Mouse (Mus musculus) hindbrain, embryonic 15.5 days (tissue): ENCODE measurements around the gene Nrcam. TPM values are rescaled to one million over a fixed set of nuclear protein-coding genes. Genes with fewer than 3 reads are reported as not detected.

Experiments
- ATAC-seq: fragments of 200-750 bp; cut with Nextera tagmentation; 2 replicates; pipeline ENCODE4 v1.8.0; 2017; ENCODE audit warnings: low read depth, moderate number of reproducible peaks, moderate TSS enrichment; ENCODE audit not compliant: low FRiP score
- H3K27ac ChIP-seq: fragments of 300-500 bp; sonication (generic); replicated peaks from 2 replicates; pipeline ENCODE4 v1.5.1; 2015; ENCODE audit warnings: mild to moderate bottlenecking, inconsistent platforms
- H3K27me3 ChIP-seq: fragments of 300-500 bp; sonication (generic); 2 replicates; pipeline ENCODE4 v1.6.1; 2015; ENCODE audit warnings: control low read depth, inconsistent platforms
- H3K36me3 ChIP-seq: fragments of 300-500 bp; sonication (generic); 2 replicates; pipeline ENCODE4 v1.6.1; 2015; ENCODE audit warnings: control low read depth, inconsistent platforms
- H3K4me1 ChIP-seq: fragments of 300-500 bp; sonication (generic); replicated peaks from 2 replicates; pipeline ENCODE4 v1.6.1; 2015; ENCODE audit warnings: control low read depth, inconsistent platforms
- H3K4me2 ChIP-seq: fragments of 300-500 bp; sonication (generic); 2 replicates; pipeline ENCODE4 v1.6.1; 2015; ENCODE audit warnings: moderate library complexity, mild to moderate bottlenecking, inconsistent platforms
- H3K4me3 ChIP-seq: fragments of 300-500 bp; sonication (generic); 2 replicates; pipeline ENCODE4 v1.5.1; 2015; ENCODE audit warnings: mild to moderate bottlenecking, inconsistent platforms
- H3K9ac ChIP-seq: fragments of 300-500 bp; sonication (generic); 2 replicates; pipeline ENCODE4 v1.6.1; 2015; ENCODE audit warnings: inconsistent platforms
- H3K9me3 ChIP-seq: fragments of 300-500 bp; sonication (generic); 2 replicates; pipeline ENCODE4 v1.6.1; 2016; ENCODE audit warnings: control low read depth, inconsistent platforms
- WGBS: fragments of 180-500 bp; shearing (Covaris S2); methylation state at CpG from one replicate; pipeline ENCODE4 v1.1.7; 2015; 5-methylcytosine and 5-hydroxymethylcytosine counted together
- polyA plus RNA-seq: library from polyadenylated mRNA; unstranded; fragments of >200 nt; fragmentation: Nextera tagmentation; extraction: Ambion mirVana; gene quantifications from 2 replicates; pipeline ENCODE4 v1.2.1, GENCODE M21; 2015

Gene Nrcam
- polyA plus RNA-seq, 1 experiment from 2014 or later = 127 TPM

- H3K36me3 ChIP-seq = no peaks in the 10 kb centered on the region
- H3K9me3 ChIP-seq = no peaks in the 10 kb centered on the region
- H3K4me3 ChIP-seq = no peak overlapping the region
- no peak overlapping the region for H3K27ac ChIP-seq
- ATAC-seq = no peak
- H3K9ac ChIP-seq = no peak overlapping the region
- no peaks in the 10 kb centered on the region for H3K27me3 ChIP-seq
- WGBS = 75% methylated on average over 2 of the region's 2 CpGs
- no peak overlapping the region for H3K4me2 ChIP-seq
- peaks cover 30% of the 10 kb centered on the region for H3K4me1 ChIP-seq
These were observed 169.1 kb downstream of the Nrcam start for GRCm38 (mm10) chr12:44497762-44498161.

GRCm38 (mm10) chr12:44498872-44499271 is 170.2 kb downstream of the Nrcam start:
- Histone ChIP-seq H3K9ac (no peak overlapping the region), H3K4me2 (no peak overlapping the region), H3K9me3 (no peaks in the 10 kb centered on the region), H3K4me3 (no peak overlapping the region), H3K36me3 (no peaks in the 10 kb centered on the region), H3K27me3 (no peaks in the 10 kb centered on the region), H3K27ac (no peak overlapping the region), H3K4me1 (peaks cover 30% of the 10 kb centered on the region)
- ATAC-seq = no peak
- WGBS = 21% methylated on average over 5 of the region's 5 CpGs

GRCm38 (mm10) chr12:44501807-44502487 is 173.3 kb downstream of the Nrcam start:
- H3K4me1 ChIP-seq = peaks cover 30% of the 10 kb centered on the region
- no peak overlapping the region for H3K4me3 ChIP-seq
- 62% methylated on average over 5 of the region's 5 CpGs for WGBS
- no peaks in the 10 kb centered on the region for H3K27me3 ChIP-seq
- H3K36me3 ChIP-seq = no peaks in the 10 kb centered on the region
- peak; percentile 69; the same call in 1 of the 2 replicates for ATAC-seq
- no peak overlapping the region for H3K27ac ChIP-seq
- no peaks in the 10 kb centered on the region for H3K9me3 ChIP-seq
- no peak overlapping the region for H3K4me2 ChIP-seq
- no peak overlapping the region for H3K9ac ChIP-seq

- ATAC-seq = no peak
These were observed 175.1 kb downstream of the Nrcam start for GRCm38 (mm10) chr12:44503737-44504136.

GRCm38 (mm10) chr12:44508635-44509034 is 179.9 kb downstream of the Nrcam start:
- H3K27ac ChIP-seq = no peak overlapping the region
- H3K4me3 ChIP-seq = no peak overlapping the region
- no peak for ATAC-seq
- H3K36me3 ChIP-seq = no peaks in the 10 kb centered on the region
- H3K4me1 ChIP-seq = no peaks in the 10 kb centered on the region
- H3K27me3 ChIP-seq = no peaks in the 10 kb centered on the region
- H3K9me3 ChIP-seq = no peaks in the 10 kb centered on the region
- no peak overlapping the region for H3K4me2 ChIP-seq
- H3K9ac ChIP-seq = no peak overlapping the region
- 72% methylated on average over 3 of the region's 3 CpGs for WGBS

More at GRCm38 (mm10) chr12:44503737-44504136, 175.1 kb downstream of the Nrcam start:
- 90% methylated on average over 4 of the region's 4 CpGs for WGBS
- Histone ChIP-seq H3K9me3 (no peaks in the 10 kb centered on the region), H3K27ac (no peak overlapping the region), H3K36me3 (no peaks in the 10 kb centered on the region), H3K27me3 (no peaks in the 10 kb centered on the region), H3K4me2 (no peak overlapping the region), H3K4me3 (no peak overlapping the region), H3K9ac (no peak overlapping the region), H3K4me1 (peaks cover 22% of the 10 kb centered on the region)

- H3K9me3 ChIP-seq = no peaks in the 10 kb centered on the region
- no peak overlapping the region for H3K4me2 ChIP-seq
- no peak overlapping the region for H3K27ac ChIP-seq
- H3K36me3 ChIP-seq = no peaks in the 10 kb centered on the region
- no peak overlapping the region for H3K9ac ChIP-seq
- no peak overlapping the region for H3K4me3 ChIP-seq
- WGBS = 39% methylated on average over 4 of the region's 4 CpGs
- no peaks in the 10 kb centered on the region for H3K4me1 ChIP-seq
- H3K27me3 ChIP-seq = no peaks in the 10 kb centered on the region
- ATAC-seq = no peak
These were observed 180.9 kb downstream of the Nrcam start for GRCm38 (mm10) chr12:44509406-44510104.

- Histone ChIP-seq H3K4me2 (no peak overlapping the region), H3K27me3 (no peaks in the 10 kb centered on the region), H3K27ac (no peak overlapping the region), H3K9ac (no peak overlapping the region), H3K36me3 (no peaks in the 10 kb centered on the region), H3K4me1 (peaks cover 6% of the 10 kb centered on the region; the same call in 1 of the 2 replicates), H3K4me3 (no peak overlapping the region), H3K9me3 (no peaks in the 10 kb centered on the region)
- ATAC-seq = peak; percentile 77
- WGBS = 51% methylated on average over 4 of the region's 4 CpGs
These were observed 186.4 kb downstream of the Nrcam start for GRCm38 (mm10) chr12:44515066-44515465.

- peaks cover 6% of the 10 kb centered on the region; the same call in 1 of the 2 replicates for H3K4me1 ChIP-seq
- no peak overlapping the region for H3K27ac ChIP-seq
- H3K4me2 ChIP-seq = no peak overlapping the region
- H3K9ac ChIP-seq = no peak overlapping the region
- no peak overlapping the region for H3K4me3 ChIP-seq
- no peaks in the 10 kb centered on the region for H3K36me3 ChIP-seq
- H3K9me3 ChIP-seq = no peaks in the 10 kb centered on the region
- no peaks in the 10 kb centered on the region for H3K27me3 ChIP-seq
- WGBS = 15% methylated on average over 7 of the region's 7 CpGs
- peak; percentile 77; the same call in 1 of the 2 replicates for ATAC-seq
These were observed 190.9 kb downstream of the Nrcam start for GRCm38 (mm10) chr12:44519440-44520141.

- H3K36me3 ChIP-seq = no peaks in the 10 kb centered on the region
These were observed 192.8 kb downstream of the Nrcam start for GRCm38 (mm10) chr12:44521496-44521895.

GRCm38 (mm10) chr12:44524621-44525565 is 196.2 kb downstream of the Nrcam start:
- no peaks in the 10 kb centered on the region for H3K4me1 ChIP-seq
- no peak overlapping the region for H3K4me2 ChIP-seq
- H3K36me3 ChIP-seq = no peaks in the 10 kb centered on the region
- H3K27ac ChIP-seq = no peak overlapping the region
- no peaks in the 10 kb centered on the region for H3K27me3 ChIP-seq
- ATAC-seq = no peak
- 65% methylated on average over 8 of the region's 8 CpGs for WGBS
- H3K9me3 ChIP-seq = no peaks in the 10 kb centered on the region
- H3K9ac ChIP-seq = no peak overlapping the region
- H3K4me3 ChIP-seq = no peak overlapping the region

More at GRCm38 (mm10) chr12:44521496-44521895, 192.8 kb downstream of the Nrcam start:
- no peaks in the 10 kb centered on the region for H3K27me3 ChIP-seq
- 75% methylated on average over 3 of the region's 3 CpGs for WGBS
- no peak overlapping the region for H3K4me3 ChIP-seq
- H3K27ac ChIP-seq = no peak overlapping the region
- no peak for ATAC-seq
- H3K4me1 ChIP-seq = peaks cover 6% of the 10 kb centered on the region; the same call in 1 of the 2 replicates
- H3K4me2 ChIP-seq = no peak overlapping the region
- H3K9me3 ChIP-seq = no peaks in the 10 kb centered on the region
- H3K9ac ChIP-seq = no peak overlapping the region

GRCm38 (mm10) chr12:44528391-44529016 is 199.8 kb downstream of the Nrcam start:
- 45% methylated on average over 11 of the region's 11 CpGs for WGBS
- Histone ChIP-seq H3K9me3 (no peaks in the 10 kb centered on the region), H3K36me3 (no peaks in the 10 kb centered on the region), H3K27me3 (no peaks in the 10 kb centered on the region), H3K4me1 (peaks cover 18% of the 10 kb centered on the region; the same call in 1 of the 2 replicates), H3K4me3 (no peak overlapping the region), H3K4me2 (no peak overlapping the region), H3K27ac (no peak overlapping the region), H3K9ac (no peak overlapping the region)
- ATAC-seq = no peak
